ENCODE assay signal across 8 mouse cellular contexts in genomic region chr7:3288976-3289970, GRCm38 (mm10). TPM values are rescaled to one million over a fixed set of nuclear protein-coding genes. Genes with fewer than 3 reads are reported as not detected.
DNase-seq lines count a peak whose midpoint lies in the region; ATAC-seq and TF ChIP-seq lines count a peak whose summit lies in the region.

Gene Myadm (plus strand): TSS chr7:3289080.
Gene Prkcg (plus strand): TSS chr7:3289179.

- no peak for TF ChIP-seq CTCF in MEL (IDR thresholded peaks at IDR 0.05 in 2 of 3, conservative IDR thresholded peaks at IDR 0.05 in 1 of 3; ENCODE audit: control insufficient read depth in 1 of 3, insufficient read depth in 1 of 3, low read depth in 2 of 3, low read length in 3 of 3, poor library complexity in 1 of 3, severe bottlenecking in 1 of 3)
- TF ChIP-seq CTCF in forebrain, postnatal 0 days (IDR thresholded peaks at IDR 0.05; ENCODE audit: low read depth), result no peak
- no peak for TF ChIP-seq CTCF in lung, postnatal 0 days (IDR thresholded peaks at IDR 0.05)

- peaks cover 0 to 17% of the 10 kb centered on the region in 2 experiments; a peak in 2 of 4 replicates for H3K36me3 ChIP-seq in MEL (ENCODE audit: control insufficient read depth in 1 of 2, insufficient read depth in 2 of 2, low read length in 2 of 2)
- peaks cover 6% of the 10 kb centered on the region for H3K36me3 ChIP-seq in forebrain, postnatal 0 days (ENCODE audit: insufficient read depth)
- 0 out of 2 replicates have a peak, but pooled peaks cover 7% of the 10 kb centered on the region for H3K36me3 ChIP-seq in lung, postnatal 0 days (ENCODE audit: insufficient read depth, low read length)

- peak within 1 kb of the TSS; percentile 10; the same call in 1 of the 2 replicates for H3K27ac ChIP-seq in MEL (ENCODE audit: control insufficient read depth, low read depth, low read length)
- peak within 1 kb of the TSS; percentile 85 for H3K27ac ChIP-seq in forebrain, postnatal 0 days (ENCODE audit: low read depth, low read length)
- H3K27ac ChIP-seq in lung, postnatal 0 days (ENCODE audit: low read length), result peak within 1 kb of the TSS; percentile 97

- peak within 1 kb of the TSS; percentile 60 for H3K9ac ChIP-seq in MEL (ENCODE audit: control insufficient read depth, low read depth, low read length, poor library complexity, severe bottlenecking)
- peak within 1 kb of the TSS; percentile 79 for H3K9ac ChIP-seq in forebrain, postnatal 0 days
- peak within 1 kb of the TSS; percentile 6 for H3K9ac ChIP-seq in lung, postnatal 0 days (replicated peaks; ENCODE audit: low read depth)

- H3K9me3 ChIP-seq in MEL (replicated peaks; ENCODE audit: insufficient read depth, low read length), result no peaks in the 10 kb centered on the region
- no peaks in the 10 kb centered on the region for H3K9me3 ChIP-seq in forebrain, postnatal 0 days (ENCODE audit: low read length)
- no peaks in the 10 kb centered on the region for H3K9me3 ChIP-seq in lung, postnatal 0 days (ENCODE audit: low read length)

- TF ChIP-seq POLR2A in MEL (IDR thresholded peaks at IDR 0.05; ENCODE audit: control insufficient read depth in 1 of 2, insufficient read depth in 1 of 2, low read depth in 1 of 2, low read length in 2 of 2, poor library complexity in 1 of 2), result peak in 1 of 2 experiments; percentile 34; a peak in 1 of 4 replicates

- peak within 1 kb of the TSS; percentile 57 to 82 for H3K4me3 ChIP-seq in MEL (ENCODE audit: control insufficient read depth in 1 of 2, insufficient read depth in 1 of 2, low read depth in 2 of 2, low read length in 2 of 2)
- H3K4me3 ChIP-seq in forebrain, postnatal 0 days (ENCODE audit: low read depth, low read length), result peak within 1 kb of the TSS; percentile 49
- H3K4me3 ChIP-seq in lung, postnatal 0 days (ENCODE audit: low read depth, low read length), result peak within 1 kb of the TSS; percentile 68

- H3K27me3 ChIP-seq in MEL (ENCODE audit: control insufficient read depth in 1 of 2, insufficient read depth in 2 of 2, low read length in 2 of 2), result no peaks in the 10 kb centered on the region
- H3K27me3 ChIP-seq in forebrain, postnatal 0 days (ENCODE audit: insufficient read depth, low read length), result no peaks in the 10 kb centered on the region
- no peaks in the 10 kb centered on the region for H3K27me3 ChIP-seq in lung, postnatal 0 days (replicated peaks; ENCODE audit: insufficient read depth, low read length)

- peak within 1 kb of the TSS; percentile 84 for H3K4me2 ChIP-seq in forebrain, postnatal 0 days (ENCODE audit: low read depth)
- peak within 1 kb of the TSS; percentile 64 for H3K4me2 ChIP-seq in lung, postnatal 0 days (replicated peaks; ENCODE audit: low read depth, low read length)

- WGBS in forebrain, postnatal 0 days, result 3% methylated on average over 30 of the region's 30 CpGs
- 3% methylated on average over 30 of the region's 30 CpGs for WGBS in lung, postnatal 0 days

- no peak for TF ChIP-seq EP300 in MEL (IDR thresholded peaks at IDR 0.05; ENCODE audit: low read depth in 1 of 2, low read length in 2 of 2)
- peak; percentile 21; the same call in 1 of the 2 replicates for TF ChIP-seq EP300 in lung, postnatal 0 days (IDR thresholded peaks at IDR 0.05)

- peak; percentile 42 for ATAC-seq in forebrain, postnatal 0 days
- peak; percentile 37 to 66 for ATAC-seq in hematopoietic stem cell, adult 5-6 weeks (replicated peaks in 1 of 2; ENCODE audit: insufficient read depth in 1 of 2, low FRiP score in 2 of 2, low TSS enrichment in 1 of 2, low read depth in 1 of 2, poor library complexity in 2 of 2, severe bottlenecking in 2 of 2)
- peak; percentile 6; the same call in 1 of the 2 replicates for ATAC-seq in lung, postnatal 0 days

- no peaks in the 10 kb centered on the region; the same call in 1 of the 2 replicates for H3K79me2 ChIP-seq in MEL (ENCODE audit: control insufficient read depth, insufficient read depth, low read length, poor library complexity)

- TF ChIP-seq RAD21 in MEL (IDR thresholded peaks at IDR 0.05; ENCODE audit: low read depth, low read length), result no peak

- peaks cover 5 to 21% of the 10 kb centered on the region in 2 experiments for H3K4me1 ChIP-seq in MEL (ENCODE audit: control insufficient read depth in 1 of 2, insufficient read depth in 2 of 2, low read length in 2 of 2)
- H3K4me1 ChIP-seq in forebrain, postnatal 0 days (ENCODE audit: insufficient read depth), result peaks cover 6% of the 10 kb centered on the region
- H3K4me1 ChIP-seq in lung, postnatal 0 days (ENCODE audit: insufficient read depth, low read depth, low read length), result peaks cover 18% of the 10 kb centered on the region

- peak; percentile 79 for DNase-seq in MEL (ENCODE audit: low read depth, low spot score)
- peak; percentile 76 for DNase-seq in cerebellum, adult 11 months
- peak; percentile 81 for DNase-seq in forebrain, postnatal 0 days
- DNase-seq in layer of hippocampus, adult 9-11 months, result peak; percentile 79
- DNase-seq in lung, postnatal 0 days (ENCODE audit: low spot score), result peak; percentile 90
- DNase-seq in ovary, postnatal 10 days (ENCODE audit: low spot score), result peak; percentile 60
- peak; percentile 76 for DNase-seq in thymus, postnatal 25 days

TF ChIP-seq in MEL, 35 proteins besides CTCF, POLR2A, EP300 and RAD21:
- peak; percentile 41 for TF ChIP-seq ZNF384 (IDR thresholded peaks at IDR 0.05; ENCODE audit: low read depth, low read length)
- TF ChIP-seq ETS1 (IDR thresholded peaks at IDR 0.05; ENCODE audit: low read depth, low read length), result peak; percentile 7; the same call in 1 of the 2 replicates
- TF ChIP-seq UBTF (IDR thresholded peaks at IDR 0.05; ENCODE audit: borderline replicate concordance, insufficient read depth, low read depth, low read length), result 0 out of 2 replicates have a peak, but pooled peaks have one; percentile 50
- no peak for TF ChIP-seq MYC (IDR thresholded peaks at IDR 0.05; ENCODE audit: low read depth, low read length)
- no peak for TF ChIP-seq JUND (IDR thresholded peaks at IDR 0.05; ENCODE audit: low read depth, low read length)
- no peak for TF ChIP-seq ZC3H11A (IDR thresholded peaks at IDR 0.05; ENCODE audit: low read depth, low read length)
- TF ChIP-seq MAFK (IDR thresholded peaks at IDR 0.05; ENCODE audit: borderline replicate concordance, low read depth, low read length), result no peak
- TF ChIP-seq TCF12 (IDR thresholded peaks at IDR 0.05; ENCODE audit: low read depth, low read length), result no peak
- 0 out of 2 replicates have a peak, but pooled peaks have one; percentile 13 for TF ChIP-seq TAL1 (IDR thresholded peaks at IDR 0.05; ENCODE audit: low read length)

RNA-seq across cellular contexts. Expression of gene Myadm, which starts in this region (rescaled TPM):
- total RNA-seq in MEL (2012; rRNA removed), result 0.62 and 1.3 TPM in 2 replicates
- polyA plus RNA-seq in MEL (2012; ENCODE audit: insufficient read depth in 1 of 2, insufficient read length in 2 of 2, low read depth in 1 of 2, low replicate concordance in 2 of 2, missing spikeins in 1 of 2), result 1 to 10 TPM in 1 of 2 experiments, not detected in 1; 7.4 TPM
- total RNA-seq in forebrain, postnatal 0 days (2014; rRNA removed), result 16.2 and 22.3 TPM in 2 replicates
- polyA plus RNA-seq in forebrain, postnatal 0 days (2015; fragmentation: Nextera tagmentation; extraction: Ambion mirVana), result 14.0 and 22.3 TPM in 2 replicates
- 9.2 and 12.4 TPM in 2 replicates for total RNA-seq in hematopoietic stem cell, adult 5-6 weeks (2017)
- 142 and 144 TPM in 2 replicates for polyA plus RNA-seq in lung, postnatal 0 days (2015; fragmentation: Nextera tagmentation; extraction: Ambion mirVana)

RNA-seq across cellular contexts. Expression of gene Prkcg, which starts in this region (rescaled TPM):
- not detected in 2 replicates for total RNA-seq in MEL (2012; rRNA removed)
- polyA plus RNA-seq in MEL (2012; ENCODE audit: insufficient read depth in 1 of 2, insufficient read length in 2 of 2, low read depth in 1 of 2, low replicate concordance in 2 of 2, missing spikeins in 1 of 2), result under 1 TPM in 1 of 2 experiments, not detected in 1; 0.10 TPM
- total RNA-seq in forebrain, postnatal 0 days (2014; rRNA removed), result 10.2 and 17.3 TPM in 2 replicates
- polyA plus RNA-seq in forebrain, postnatal 0 days (2015; fragmentation: Nextera tagmentation; extraction: Ambion mirVana), result 12.1 and 15.1 TPM in 2 replicates
- total RNA-seq in hematopoietic stem cell, adult 5-6 weeks (2017), result not detected in 2 replicates
- 0.21 and 0.58 TPM in 2 replicates for polyA plus RNA-seq in lung, postnatal 0 days (2015; fragmentation: Nextera tagmentation; extraction: Ambion mirVana)

Comparison
In these comparisons a context has a peak if more than half of its experiments do, and no peak if none do; other contexts are left out.
1. Peak in every context shown above with its lines: DNase-seq, ATAC-seq, H3K4me3 ChIP-seq and H3K27ac ChIP-seq.
2. RNA of gene Prkcg (total RNA-seq): 10.2 to 17.3 TPM in forebrain, postnatal 0 days; not detected in hematopoietic stem cell, adult 5-6 weeks and not detected in MEL; every median in the first group is over 10 times any median in the second.
3. H3K27ac ChIP-seq: peak in every context shown above with its lines; median percentile 97 in lung, postnatal 0 days; 85 in forebrain, postnatal 0 days; 10 in MEL.
4. H3K9ac ChIP-seq: peak in every context shown above with its lines; median percentile 79 in forebrain, postnatal 0 days; 60 in MEL; 6 in lung, postnatal 0 days.